Mouse (Mus musculus): ENCODE measurements around the gene Tnni2. TPM values are rescaled to one million over a fixed set of nuclear protein-coding genes. Genes with fewer than 3 reads are reported as not detected.

Tnni2 gene
- polyA plus RNA-seq, 1 experiment from 2014 or later = 45.2 TPM

DNA sequence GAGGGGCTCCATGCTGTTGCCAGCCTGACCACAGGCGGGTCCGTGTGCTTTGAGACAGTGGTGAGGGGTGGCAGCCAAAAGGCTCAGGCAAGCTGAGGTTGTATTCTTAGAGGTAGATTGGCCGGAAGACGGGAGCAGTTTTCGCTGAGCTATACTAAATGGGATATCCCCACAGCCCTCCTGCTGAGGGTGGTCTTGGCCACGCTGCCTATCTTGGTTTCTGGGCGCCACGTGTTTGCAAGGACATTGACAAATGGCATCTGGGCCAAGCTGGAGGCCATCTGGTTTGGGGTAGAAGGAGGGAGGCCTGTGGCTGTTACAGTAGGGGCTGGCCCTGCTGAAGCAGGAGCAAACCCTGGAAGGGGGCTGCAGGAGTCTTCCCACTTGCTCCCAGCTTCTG, 51.9 kb downstream of the Tnni2 start:
- peaks cover 40% of the 10 kb centered on the region for H3K36me3 ChIP-seq
- 50% methylated on average over 8 of the region's 8 CpGs for WGBS
- peaks cover 19% of the 10 kb centered on the region for H3K4me1 ChIP-seq
- no peaks in the 10 kb centered on the region for H3K9me3 ChIP-seq
- H3K27me3 ChIP-seq = no peaks in the 10 kb centered on the region
- H3K27ac ChIP-seq = peak overlapping the region; percentile 55; the same call in 1 of the 2 replicates
- no peak for ATAC-seq (ENCODE audit: low FRiP score, low read depth)
- no peak overlapping the region for H3K9ac ChIP-seq
- H3K4me2 ChIP-seq (replicated peaks) = no peak overlapping the region
- no peak overlapping the region for H3K4me3 ChIP-seq

Other genes starting within 250 kb of the Tnni2 start
- not detected in 2 replicates for gene Krtap5-3, start 240.4 kb upstream of the Tnni2 start, polyA plus RNA-seq (2015; fragmentation: Nextera tagmentation; extraction: Ambion mirVana)
- gene Gm7579, start 229.9 kb upstream of the Tnni2 start, polyA plus RNA-seq (2015; fragmentation: Nextera tagmentation; extraction: Ambion mirVana) = not detected in 2 replicates
- not detected in 2 replicates for gene Krtap5-5, start 211.8 kb upstream of the Tnni2 start, polyA plus RNA-seq (2015; fragmentation: Nextera tagmentation; extraction: Ambion mirVana)
- not detected in 2 replicates for gene Gm40460, start 200.7 kb upstream of the Tnni2 start, polyA plus RNA-seq (2015; fragmentation: Nextera tagmentation; extraction: Ambion mirVana)
- not detected in 2 replicates for gene Gm2431, start 183.5 kb upstream of the Tnni2 start, polyA plus RNA-seq (2015; fragmentation: Nextera tagmentation; extraction: Ambion mirVana)
- gene Gm4559, start 167.4 kb upstream of the Tnni2 start, polyA plus RNA-seq (2015; fragmentation: Nextera tagmentation; extraction: Ambion mirVana) = not detected in 2 replicates
- gene Krtap5-1, start 144.7 kb upstream of the Tnni2 start, polyA plus RNA-seq (2015; fragmentation: Nextera tagmentation; extraction: Ambion mirVana) = not detected in 2 replicates
- not detected in 2 replicates for gene Krtap5-4, start 138.3 kb upstream of the Tnni2 start, polyA plus RNA-seq (2015; fragmentation: Nextera tagmentation; extraction: Ambion mirVana)
- 1.1 and 1.5 TPM in 2 replicates for gene Ifitm10, start 68.1 kb upstream of the Tnni2 start, polyA plus RNA-seq (2015; fragmentation: Nextera tagmentation; extraction: Ambion mirVana)
- not detected in 2 replicates for gene Gm49369, start 59.1 kb upstream of the Tnni2 start, polyA plus RNA-seq (2015; fragmentation: Nextera tagmentation; extraction: Ambion mirVana)
- 228 and 241 TPM in 2 replicates for gene Ctsd, start 53.8 kb upstream of the Tnni2 start, polyA plus RNA-seq (2015; fragmentation: Nextera tagmentation; extraction: Ambion mirVana)
- gene Syt8, start 7.0 kb upstream of the Tnni2 start, polyA plus RNA-seq (2015; fragmentation: Nextera tagmentation; extraction: Ambion mirVana) = 1.2 and 1.4 TPM in 2 replicates
- gene Lsp1, start 19.0 kb downstream of the Tnni2 start, polyA plus RNA-seq (2015; fragmentation: Nextera tagmentation; extraction: Ambion mirVana) = 46.3 and 49.8 TPM in 2 replicates
- gene Tnnt3, start 57.0 kb downstream of the Tnni2 start, polyA plus RNA-seq (2015; fragmentation: Nextera tagmentation; extraction: Ambion mirVana) = 60.9 and 62.3 TPM in 2 replicates
- gene Mrpl23, start 90.9 kb downstream of the Tnni2 start, polyA plus RNA-seq (2015; fragmentation: Nextera tagmentation; extraction: Ambion mirVana) = 27.3 and 35.1 TPM in 2 replicates
- gene Igf2, start 225.0 kb downstream of the Tnni2 start, polyA plus RNA-seq (2015; fragmentation: Nextera tagmentation; extraction: Ambion mirVana) = 1,260 and 1,271 TPM in 2 replicates
- 0.23 TPM in 1 of 2 replicates, not detected in the other for gene Gm49394, start 228.1 kb downstream of the Tnni2 start, polyA plus RNA-seq (2015; fragmentation: Nextera tagmentation; extraction: Ambion mirVana)

Data from limb, embryonic 13.5 days (tissue).